Mouse (Mus musculus): ENCODE results near the gene Plcxd1. TPM values are rescaled to one million over a fixed set of nuclear protein-coding genes. Genes with fewer than 3 reads are reported as not detected.

Gene Plcxd1
- polyA plus RNA-seq, 1 experiment from 2014 or later = 0.33 TPM

Other genes starting within 250 kb of the Plcxd1 start
- 0.44 and 0.62 TPM in 2 replicates for gene Gm15446, start 176.6 kb upstream of the Plcxd1 start, polyA plus RNA-seq (2014; fragmentation: Nextera tagmentation; extraction: Ambion mirVana)
- gene Zfp932, start 103.4 kb upstream of the Plcxd1 start, polyA plus RNA-seq (2014; fragmentation: Nextera tagmentation; extraction: Ambion mirVana) = 13.3 and 15.5 TPM in 2 replicates
- gene Gm17655, start 27.5 kb upstream of the Plcxd1 start, polyA plus RNA-seq (2014; fragmentation: Nextera tagmentation; extraction: Ambion mirVana) = 1.7 and 3.5 TPM in 2 replicates
- 0.24 and 1.0 TPM in 2 replicates for gene Gm35315, start 5.5 kb upstream of the Plcxd1 start, polyA plus RNA-seq (2014; fragmentation: Nextera tagmentation; extraction: Ambion mirVana)
- 18.1 and 19.8 TPM in 2 replicates for gene Gtpbp6, start 8.2 kb downstream of the Plcxd1 start, polyA plus RNA-seq (2014; fragmentation: Nextera tagmentation; extraction: Ambion mirVana)
- gene Zfp605, start 10.1 kb downstream of the Plcxd1 start, polyA plus RNA-seq (2014; fragmentation: Nextera tagmentation; extraction: Ambion mirVana) = 1.8 and 2.9 TPM in 2 replicates
- 35.7 and 38.1 TPM in 2 replicates for gene Chfr, start 35.9 kb downstream of the Plcxd1 start, polyA plus RNA-seq (2014; fragmentation: Nextera tagmentation; extraction: Ambion mirVana)
- gene Golga3, start 76.7 kb downstream of the Plcxd1 start, polyA plus RNA-seq (2014; fragmentation: Nextera tagmentation; extraction: Ambion mirVana) = 19.2 and 20.9 TPM in 2 replicates
- gene Ankle2, start 131.0 kb downstream of the Plcxd1 start, polyA plus RNA-seq (2014; fragmentation: Nextera tagmentation; extraction: Ambion mirVana) = 24.8 and 28.7 TPM in 2 replicates
- 55.4 and 64.6 TPM in 2 replicates for gene Pgam5, start 169.9 kb downstream of the Plcxd1 start, polyA plus RNA-seq (2014; fragmentation: Nextera tagmentation; extraction: Ambion mirVana)
- gene Pxmp2, start 186.2 kb downstream of the Plcxd1 start, polyA plus RNA-seq (2014; fragmentation: Nextera tagmentation; extraction: Ambion mirVana) = 15.1 and 18.0 TPM in 2 replicates
- gene Pole, start 186.3 kb downstream of the Plcxd1 start, polyA plus RNA-seq (2014; fragmentation: Nextera tagmentation; extraction: Ambion mirVana) = 21.2 and 25.7 TPM in 2 replicates
- gene P2rx2, start 243.2 kb downstream of the Plcxd1 start, polyA plus RNA-seq (2014; fragmentation: Nextera tagmentation; extraction: Ambion mirVana) = 0.27 TPM in 1 of 2 replicates, not detected in the other
- not detected in 2 replicates for gene Lrcol1, start 244.8 kb downstream of the Plcxd1 start, polyA plus RNA-seq (2014; fragmentation: Nextera tagmentation; extraction: Ambion mirVana)